Mouse (Mus musculus) limb, embryonic 14.5 days (tissue): ENCODE measurements around the gene Ctr9. TPM values are rescaled to one million over a fixed set of nuclear protein-coding genes. Genes with fewer than 3 reads are reported as not detected.

Experiments
- ATAC-seq: fragments of 200-750 bp; cut with Nextera tagmentation; 2 replicates; pipeline ENCODE4 v1.8.0; 2017; ENCODE audit warnings: low read depth, moderate number of reproducible peaks, moderate TSS enrichment; ENCODE audit not compliant: low FRiP score
- DNase-seq: peaks from one replicate; pipeline ENCODE4 v3.0.0-alpha.2; 2015; ENCODE audit warnings: low spot score
- H3K27ac ChIP-seq: fragments of 300-500 bp; sonication (generic); replicated peaks from 2 replicates; pipeline ENCODE4 v1.5.1; 2014; ENCODE audit warnings: low read depth, mild to moderate bottlenecking, low read length, moderate library complexity, mixed read lengths
- H3K27me3 ChIP-seq: fragments of 300-500 bp; sonication (generic); 2 replicates; pipeline ENCODE4 v1.6.1; 2014; ENCODE audit warnings: low read length, mixed read lengths; ENCODE audit not compliant: control insufficient read depth, insufficient read depth
- H3K36me3 ChIP-seq: fragments of 300-500 bp; sonication (generic); 2 replicates; pipeline ENCODE4 v1.6.1; 2014; ENCODE audit warnings: mild to moderate bottlenecking, low read length, moderate library complexity, mixed read lengths; ENCODE audit not compliant: control insufficient read depth, insufficient read depth
- H3K4me1 ChIP-seq: fragments of 300-500 bp; sonication (generic); 2 replicates; pipeline ENCODE4 v1.6.1; 2014; ENCODE audit warnings: antibody characterized with exemption, low read length, mixed read lengths; ENCODE audit not compliant: control insufficient read depth, insufficient read depth
- H3K4me2 ChIP-seq: fragments of 300-500 bp; sonication (generic); replicated peaks from 2 replicates; pipeline ENCODE4 v1.6.1; 2014; ENCODE audit warnings: low read depth, mild to moderate bottlenecking, low read length, moderate library complexity; ENCODE audit not compliant: severe bottlenecking
- H3K4me3 ChIP-seq: fragments of 300-500 bp; sonication (generic); replicated peaks from 2 replicates; pipeline ENCODE4 v1.5.1; 2014; ENCODE audit warnings: low read length
- H3K9ac ChIP-seq: fragments of 300-500 bp; sonication (generic); 2 replicates; pipeline ENCODE4 v1.6.1; 2014; ENCODE audit warnings: mild to moderate bottlenecking, low read depth, low read length, moderate library complexity; ENCODE audit not compliant: severe bottlenecking
- H3K9me3 ChIP-seq: fragments of 300-500 bp; sonication (generic); 2 replicates; pipeline ENCODE4 v1.6.1; 2016; ENCODE audit warnings: low read length; ENCODE audit not compliant: control insufficient read depth
- POLR2A ChIP-seq: fragments of 200-500 bp; IDR thresholded peaks from 2 replicates; pipeline ENCODE4 v1.8.0; 2012; ENCODE audit warnings: inconsistent platforms, mild to moderate bottlenecking, moderate library complexity, borderline replicate concordance; ENCODE audit not compliant: insufficient read depth, insufficient read length; ENCODE audit errors: extremely low read depth
- WGBS: fragments of 180-500 bp; shearing (Covaris S2); extraction: QIAGEN DNeasy Blood & Tissue Kit; methylation state at CpG from one replicate; pipeline ENCODE4 v1.1.7; 2014; 5-methylcytosine and 5-hydroxymethylcytosine counted together
- polyA plus RNA-seq, 2 experiments: library from polyadenylated mRNA; depleted of rRNA in 1 of 2; stranded (reverse) in 1 of 2; unstranded in 1 of 2; fragments of >200 nt; fragmentation: Nextera tagmentation in 1 of 2; extraction: Ambion mirVana in 1 of 2; gene quantifications; 2 replicates each; pipeline versions ENCODE4 v1.2.1 to v1.2.3; 2012 to 2014

Gene Ctr9
- polyA plus RNA-seq, 2 experiments = 36.0 to 57.6 TPM

GRCm38 (mm10) chr7:110998887-110999827 lies 29.6 kb upstream of the Ctr9 start:
- no peak for TF ChIP-seq POLR2A
- ATAC-seq = no peak
- H3K27ac ChIP-seq = no peak overlapping the region
- no peaks in the 10 kb centered on the region for H3K36me3 ChIP-seq
- no peak overlapping the region for H3K9ac ChIP-seq
- no peaks in the 10 kb centered on the region for H3K9me3 ChIP-seq
- no peaks in the 10 kb centered on the region for H3K4me1 ChIP-seq
- no peak overlapping the region for H3K4me2 ChIP-seq
- no peak overlapping the region for H3K4me3 ChIP-seq
- no peaks in the 10 kb centered on the region for H3K27me3 ChIP-seq
- DNase-seq = no peak
- 80% methylated on average over 15 of the region's 15 CpGs for WGBS

GRCm38 (mm10) chr7:111004136-111004840 lies 24.5 kb upstream of the Ctr9 start:
- Histone ChIP-seq H3K36me3 (no peaks in the 10 kb centered on the region), H3K4me3 (no peak overlapping the region), H3K27me3 (no peaks in the 10 kb centered on the region), H3K4me1 (no peaks in the 10 kb centered on the region), H3K27ac (no peak overlapping the region), H3K4me2 (no peak overlapping the region), H3K9ac (no peak overlapping the region), H3K9me3 (no peaks in the 10 kb centered on the region)
- TF ChIP-seq POLR2A = no peak
- ATAC-seq (no peak), DNase-seq (no peak)
- WGBS = 78% methylated on average over 3 of the region's 3 CpGs

GRCm38 (mm10) chr7:111014039-111014605 lies 14.6 kb upstream of the Ctr9 start:
- 75% methylated on average over 7 of the region's 7 CpGs for WGBS
- no peak overlapping the region for H3K4me2 ChIP-seq
- TF ChIP-seq POLR2A = no peak
- no peak overlapping the region for H3K27ac ChIP-seq
- ATAC-seq (no peak), DNase-seq (no peak)
- H3K9ac ChIP-seq = no peak overlapping the region
- no peak overlapping the region for H3K4me3 ChIP-seq
- H3K27me3 ChIP-seq = no peaks in the 10 kb centered on the region
- H3K4me1 ChIP-seq = no peaks in the 10 kb centered on the region
- H3K36me3 ChIP-seq = no peaks in the 10 kb centered on the region
- no peaks in the 10 kb centered on the region for H3K9me3 ChIP-seq

DNA sequence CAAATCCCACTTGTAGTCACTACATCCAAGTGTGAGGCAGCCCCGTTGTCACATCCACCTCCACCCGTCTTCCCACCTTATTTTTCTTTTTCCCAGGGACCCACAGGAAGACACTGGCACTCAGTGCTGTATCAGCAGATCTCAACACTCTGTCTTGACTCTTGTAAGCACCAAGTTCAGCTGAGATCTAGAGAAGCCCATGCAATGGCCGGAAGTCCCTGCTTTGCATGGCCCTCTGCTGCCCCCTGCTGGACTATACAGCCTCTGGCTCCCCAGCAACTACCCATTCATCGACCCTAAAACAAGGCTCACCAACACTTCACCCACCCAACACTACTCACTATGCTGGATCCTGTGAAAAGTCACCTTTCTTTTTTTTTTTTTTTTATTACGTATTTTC lies 13.9 kb upstream of the Ctr9 start:
- Histone ChIP-seq H3K27ac (no peak overlapping the region), H3K4me2 (no peak overlapping the region), H3K27me3 (no peaks in the 10 kb centered on the region), H3K9ac (no peak overlapping the region), H3K36me3 (no peaks in the 10 kb centered on the region), H3K4me1 (no peaks in the 10 kb centered on the region), H3K9me3 (no peaks in the 10 kb centered on the region), H3K4me3 (no peak overlapping the region)
- peak; percentile 87 for DNase-seq
- no peak for TF ChIP-seq POLR2A
- 24% methylated on average over 5 of the region's 5 CpGs for WGBS
- peak; percentile 82 for ATAC-seq

DNA sequence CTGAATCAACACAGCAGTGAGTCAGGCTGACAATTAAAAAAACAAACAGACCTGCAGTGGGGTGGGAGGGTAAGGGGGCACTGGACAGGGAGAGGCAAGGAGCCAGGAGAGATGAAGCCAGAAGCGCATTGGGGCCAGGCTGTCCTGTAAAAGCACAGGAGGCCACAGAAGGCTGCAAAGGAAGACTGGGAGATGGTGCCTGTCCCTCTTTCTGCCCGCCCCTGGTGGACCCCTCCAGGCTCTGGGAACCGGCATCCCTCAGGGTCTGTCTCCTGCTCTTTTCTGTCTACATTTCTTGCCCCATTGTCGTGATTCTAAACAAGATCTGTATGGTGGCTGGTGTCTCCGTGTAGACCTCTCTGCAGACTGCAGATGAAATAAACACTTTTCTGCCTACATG lies 13.0 kb upstream of the Ctr9 start:
- DNase-seq (no peak), ATAC-seq (no peak)
- Histone ChIP-seq H3K9me3 (no peaks in the 10 kb centered on the region), H3K4me3 (no peak overlapping the region), H3K4me1 (no peaks in the 10 kb centered on the region), H3K4me2 (no peak overlapping the region), H3K9ac (no peak overlapping the region), H3K27ac (no peak overlapping the region), H3K27me3 (no peaks in the 10 kb centered on the region), H3K36me3 (no peaks in the 10 kb centered on the region)
- 78% methylated on average over 5 of the region's 5 CpGs for WGBS
- TF ChIP-seq POLR2A = no peak
